Mouse (Mus musculus) small intestine, adult 2 months (tissue): ENCODE data around the gene Trpm4. TPM values are rescaled to one million over a fixed set of nuclear protein-coding genes. Genes with fewer than 3 reads are reported as not detected.
A peak's percentile ranks its signal among the peaks of the same experiment; 100 is the strongest.

ENCODE experiments used
- H3K27ac ChIP-seq: fragments of 200-500 bp; 2 replicates; pipeline ENCODE4 v1.5.1; 2012; ENCODE audit warnings: low read depth, low read length, control low read depth, inconsistent platforms; ENCODE audit not compliant: insufficient read depth
- H3K27me3 ChIP-seq: fragments of 200-500 bp; 2 replicates; pipeline ENCODE4 v1.6.1; 2012; ENCODE audit warnings: mild to moderate bottlenecking, moderate library complexity, low read length, inconsistent platforms; ENCODE audit not compliant: control insufficient read depth, insufficient read depth
- H3K36me3 ChIP-seq: fragments of 200-500 bp; 2 replicates; pipeline ENCODE4 v1.6.1; 2012; ENCODE audit warnings: mild to moderate bottlenecking, low read length, control low read depth, inconsistent platforms; ENCODE audit not compliant: control insufficient read depth, insufficient read depth
- H3K4me1 ChIP-seq: fragments of 200-500 bp; 2 replicates; pipeline ENCODE4 v1.6.1; 2012; ENCODE audit warnings: low read length, inconsistent platforms, mixed read lengths; ENCODE audit not compliant: control insufficient read depth, insufficient read depth, insufficient read length
- H3K4me3 ChIP-seq: fragments of 200-500 bp; 2 replicates; pipeline ENCODE4 v1.5.1; 2012; ENCODE audit warnings: low read depth, mild to moderate bottlenecking, control low read depth, inconsistent platforms, low read length, moderate library complexity
- CTCF ChIP-seq: fragments of 200-500 bp; IDR thresholded peaks from 2 replicates; pipeline ENCODE4 v1.5.1; 2012; ENCODE audit warnings: low read depth, mild to moderate bottlenecking, control low read depth, inconsistent platforms, low read length, moderate library complexity, mixed read lengths; ENCODE audit not compliant: insufficient replicate concordance, insufficient read length; ENCODE audit errors: extremely low read depth
- POLR2A ChIP-seq: fragments of 200-500 bp; IDR thresholded peaks from 2 replicates; pipeline ENCODE4 v1.6.1; 2012; ENCODE audit warnings: low read depth, mild to moderate bottlenecking, control low read depth, inconsistent platforms, low read length, moderate library complexity
- WGBS: fragments of 180-500 bp; shearing (Covaris S2); methylation state at CpG from one replicate; pipeline ENCODE4 v1.1.7; 2018; 5-methylcytosine and 5-hydroxymethylcytosine counted together
- polyA plus RNA-seq: library from polyadenylated mRNA; depleted of rRNA; stranded (reverse); fragments of >200 nt; gene quantifications from 2 replicates; pipeline ENCODE4 v1.2.3, GENCODE M21; 2012

The Trpm4 gene
- polyA plus RNA-seq, 1 experiment = 257 TPM

GRCm38 (mm10) chr7:45343543-45343942 lies 10.0 kb upstream of the Trpm4 start:
- no peaks in the 10 kb centered on the region for H3K36me3 ChIP-seq
- WGBS = 34% methylated on average over 13 of the region's 13 CpGs
- TF ChIP-seq POLR2A (no peak), CTCF (peak; percentile 41; the same call in 1 of the 2 replicates)
- H3K4me3 ChIP-seq = no peak overlapping the region
- no peak overlapping the region for H3K27ac ChIP-seq
- peaks cover 18% of the 10 kb centered on the region; the same call in 1 of the 2 replicates for H3K4me1 ChIP-seq
- H3K27me3 ChIP-seq = no peaks in the 10 kb centered on the region; the same call in 1 of the 2 replicates

- Histone ChIP-seq H3K4me1 (peaks cover 31% of the 10 kb centered on the region), H3K27ac (no peak overlapping the region), H3K27me3 (no peaks in the 10 kb centered on the region; the same call in 1 of the 2 replicates), H3K4me3 (no peak overlapping the region), H3K36me3 (no peaks in the 10 kb centered on the region)
- 92% methylated on average over 11 of the region's 11 CpGs for WGBS
- TF ChIP-seq POLR2A (no peak), CTCF (no peak)
Measured at GRCm38 (mm10) chr7:45342081-45342480, 8.5 kb upstream of the Trpm4 start.

GRCm38 (mm10) chr7:45341303-45341702 lies 7.7 kb upstream of the Trpm4 start:
- peaks cover 31% of the 10 kb centered on the region for H3K4me1 ChIP-seq
- 2% methylated on average over 8 of the region's 8 CpGs for WGBS
- no peaks in the 10 kb centered on the region for H3K36me3 ChIP-seq
- H3K27me3 ChIP-seq = no peaks in the 10 kb centered on the region; the same call in 1 of the 2 replicates
- peak overlapping the region; percentile 65 for H3K4me3 ChIP-seq
- peak overlapping the region; percentile 18 for H3K27ac ChIP-seq
- TF ChIP-seq CTCF (peak; percentile 87; the same call in 1 of the 2 replicates), POLR2A (no peak)

- 2% methylated on average over 11 of the region's 11 CpGs for WGBS
- H3K4me1 ChIP-seq = peaks cover 31% of the 10 kb centered on the region
- H3K27me3 ChIP-seq = no peaks in the 10 kb centered on the region; the same call in 1 of the 2 replicates
- peak overlapping the region; percentile 78 for H3K27ac ChIP-seq
- no peaks in the 10 kb centered on the region for H3K36me3 ChIP-seq
- no peak for TF ChIP-seq CTCF
- peak; percentile 27; the same call in 1 of the 2 replicates for TF ChIP-seq POLR2A
- peak overlapping the region; percentile 65 for H3K4me3 ChIP-seq
Measured at GRCm38 (mm10) chr7:45340669-45341068, 7.1 kb upstream of the Trpm4 start.

- no peak for TF ChIP-seq POLR2A
- TF ChIP-seq CTCF = no peak
- Histone ChIP-seq H3K36me3 (no peaks in the 10 kb centered on the region), H3K27me3 (no peaks in the 10 kb centered on the region; the same call in 1 of the 2 replicates), H3K27ac (peak overlapping the region; percentile 78), H3K4me3 (peak overlapping the region; percentile 65), H3K4me1 (peaks cover 31% of the 10 kb centered on the region)
- WGBS = 1% methylated on average over 11 of the region's 11 CpGs
Measured at GRCm38 (mm10) chr7:45340066-45340442, 6.5 kb upstream of the Trpm4 start.

- H3K4me1 ChIP-seq = peaks cover 31% of the 10 kb centered on the region
- under 1% methylated on average over 39 of the region's 39 CpGs for WGBS
- H3K4me3 ChIP-seq = peak overlapping the region; percentile 65
- H3K27ac ChIP-seq = peak overlapping the region; percentile 78
- TF ChIP-seq POLR2A (peak; percentile 11; the same call in 1 of the 2 replicates), CTCF (peak; percentile 41; the same call in 1 of the 2 replicates)
- H3K36me3 ChIP-seq = no peaks in the 10 kb centered on the region
- H3K27me3 ChIP-seq = no peaks in the 10 kb centered on the region; the same call in 1 of the 2 replicates
Measured at GRCm38 (mm10) chr7:45339410-45340065, 6.0 kb upstream of the Trpm4 start.

GRCm38 (mm10) chr7:45338161-45338911 lies 4.8 kb upstream of the Trpm4 start:
- WGBS = 4% methylated on average over 14 of the region's 14 CpGs
- TF ChIP-seq CTCF = no peak
- TF ChIP-seq POLR2A = 0 out of 2 replicates have a peak, but pooled peaks have one; percentile 17
- Histone ChIP-seq H3K27me3 (no peaks in the 10 kb centered on the region), H3K36me3 (no peaks in the 10 kb centered on the region), H3K4me3 (peak overlapping the region; percentile 12), H3K27ac (peak overlapping the region; percentile 57), H3K4me1 (peaks cover 31% of the 10 kb centered on the region)
